Comparison of ENCODE assay signal across 9 mouse cellular contexts in the genomic region with DNA sequence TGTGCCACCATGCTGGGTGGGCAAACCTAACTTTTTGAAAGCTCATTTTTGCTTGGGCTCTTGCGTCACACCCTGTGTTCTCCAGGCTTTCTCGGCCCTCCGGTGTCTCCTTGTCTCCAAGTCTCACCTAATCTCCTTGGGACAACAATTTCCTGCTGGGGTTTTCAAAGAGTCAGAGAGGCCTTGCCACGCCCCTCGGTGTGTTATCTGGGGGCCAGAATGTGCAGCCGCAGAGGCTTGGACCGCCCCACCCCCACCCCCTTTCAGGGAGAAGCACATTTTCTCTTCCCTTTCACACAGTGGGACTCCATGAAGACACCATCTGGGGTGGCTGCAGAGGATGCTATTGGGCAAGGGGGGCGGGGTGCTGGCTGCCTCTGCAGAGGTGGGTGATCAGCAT.
DNase-seq lines count a peak whose midpoint lies in the region; ATAC-seq lines count a peak whose summit lies in the region.
"Had no signal": no experiment of that assay in that cellular context is flagged by ENCODE, and none has a peak within 500 bp of the region (broad histone marks: within the 10 kb centered on the region; RNA-seq: fewer than 3 reads in every experiment).

No protein-coding gene starts in this region.

- H3K4me2 ChIP-seq in kidney, embryonic 15.5 days = peak overlapping the region; percentile 19
- peak overlapping the region; percentile 39 for H3K4me2 ChIP-seq in heart, embryonic 16.5 days (ENCODE audit: low read depth, low read length)
- H3K4me2 ChIP-seq: midbrain, embryonic 15.5 days had no signal

- no peak overlapping the region for H3K9ac ChIP-seq in kidney, embryonic 15.5 days
- H3K9ac ChIP-seq in heart, embryonic 16.5 days (ENCODE audit: low read length) = no peak overlapping the region
- H3K9ac ChIP-seq: midbrain, embryonic 15.5 days had no signal

- 0 out of 2 replicates have a peak, but pooled peaks have one; percentile 28 for ATAC-seq in kidney, embryonic 15.5 days (replicated peaks; ENCODE audit: low FRiP score)
- no peak for ATAC-seq in heart, embryonic 16.5 days (replicated peaks; ENCODE audit: extremely low read depth, insufficient read depth, low FRiP score)
- peak; percentile 84 for ATAC-seq in megakaryocyte-erythroid progenitor cell, adult 5-6 weeks (replicated peaks; ENCODE audit: low FRiP score, low TSS enrichment, poor library complexity, severe bottlenecking)
- no peak for ATAC-seq in monocyte, adult 5-6 weeks (replicated peaks; ENCODE audit: insufficient number of reproducible peaks, low FRiP score, low TSS enrichment, poor library complexity, severe bottlenecking)
- ATAC-seq: midbrain, embryonic 15.5 days had no signal

- peak overlapping the region; percentile 20; the same call in 1 of the 2 replicates for H3K27ac ChIP-seq in kidney, embryonic 15.5 days
- peak overlapping the region; percentile 83 for H3K27ac ChIP-seq in brown adipose tissue, adult 24 weeks (replicated peaks; ENCODE audit: low read depth, low read length)
- no peak overlapping the region for H3K27ac ChIP-seq in heart, embryonic 16.5 days (ENCODE audit: low read length)
- H3K27ac ChIP-seq: midbrain, embryonic 15.5 days had no signal

- H3K36me3 ChIP-seq in kidney, embryonic 15.5 days = no peaks in the 10 kb centered on the region
- no peaks in the 10 kb centered on the region for H3K36me3 ChIP-seq in heart, embryonic 16.5 days (ENCODE audit: control insufficient read depth, insufficient read depth)
- H3K36me3 ChIP-seq: midbrain, embryonic 15.5 days had no signal

- DNase-seq in kidney, postnatal 36 days = no peak
- DNase-seq in gastrocnemius, postnatal 36 days = no peak
- no peak for DNase-seq in gastrocnemius, postnatal 10 days

- 11% methylated on average over 8 of the region's 8 CpGs for WGBS in kidney, embryonic 15.5 days
- whole genome bisulfite sequencing in heart, embryonic 16.5 days = 7% methylated on average over 8 of the region's 8 CpGs

- no peak overlapping the region for H3K4me3 ChIP-seq in kidney, embryonic 15.5 days (replicated peaks)
- no peak overlapping the region for H3K4me3 ChIP-seq in brown adipose tissue, adult 24 weeks (ENCODE audit: insufficient read depth, low read depth, low read length)
- H3K4me3 ChIP-seq in heart, embryonic 16.5 days (ENCODE audit: low read length) = no peak overlapping the region
- H3K4me3 ChIP-seq: midbrain, embryonic 15.5 days had no signal

- peaks cover 19% of the 10 kb centered on the region for H3K4me1 ChIP-seq in kidney, embryonic 15.5 days
- H3K4me1 ChIP-seq in brown adipose tissue, adult 24 weeks (ENCODE audit: control insufficient read depth, insufficient read depth, insufficient read length, low read length) = peaks cover 7% of the 10 kb centered on the region
- peaks cover 12% of the 10 kb centered on the region for H3K4me1 ChIP-seq in heart, embryonic 16.5 days (ENCODE audit: control insufficient read depth, insufficient read depth, low read length)

- no peaks in the 10 kb centered on the region for H3K9me3 ChIP-seq in kidney, embryonic 15.5 days (replicated peaks)
- no peaks in the 10 kb centered on the region for H3K9me3 ChIP-seq in heart, embryonic 16.5 days (replicated peaks; ENCODE audit: control insufficient read depth, low read length)
- H3K9me3 ChIP-seq: midbrain, embryonic 15.5 days had no signal

- intact Hi-C loops in gastrocnemius, postnatal 36 days (cut with DNase I) = no loop called here

- no peaks in the 10 kb centered on the region for H3K27me3 ChIP-seq in kidney, embryonic 15.5 days
- H3K27me3 ChIP-seq in heart, embryonic 16.5 days (ENCODE audit: control insufficient read depth, insufficient read depth, low read length) = no peaks in the 10 kb centered on the region
- H3K27me3 ChIP-seq: midbrain, embryonic 15.5 days had no signal

Comparison
In these comparisons a context has a peak if more than half of its experiments do, and no peak if none do; other contexts are left out.
1. ATAC-seq: peak in kidney, embryonic 15.5 days (single experiment) and megakaryocyte-erythroid progenitor cell, adult 5-6 weeks (single experiment); none in heart, embryonic 16.5 days (single experiment) and monocyte, adult 5-6 weeks (single experiment).